Mouse (Mus musculus): ENCODE data around the gene Heatr5a. TPM values are rescaled to one million over a fixed set of nuclear protein-coding genes. Genes with fewer than 3 reads are reported as not detected.

Heatr5a gene
- total RNA-seq, 2 experiments from 2014 or later: 16.7 to 29.0 TPM

DNA sequence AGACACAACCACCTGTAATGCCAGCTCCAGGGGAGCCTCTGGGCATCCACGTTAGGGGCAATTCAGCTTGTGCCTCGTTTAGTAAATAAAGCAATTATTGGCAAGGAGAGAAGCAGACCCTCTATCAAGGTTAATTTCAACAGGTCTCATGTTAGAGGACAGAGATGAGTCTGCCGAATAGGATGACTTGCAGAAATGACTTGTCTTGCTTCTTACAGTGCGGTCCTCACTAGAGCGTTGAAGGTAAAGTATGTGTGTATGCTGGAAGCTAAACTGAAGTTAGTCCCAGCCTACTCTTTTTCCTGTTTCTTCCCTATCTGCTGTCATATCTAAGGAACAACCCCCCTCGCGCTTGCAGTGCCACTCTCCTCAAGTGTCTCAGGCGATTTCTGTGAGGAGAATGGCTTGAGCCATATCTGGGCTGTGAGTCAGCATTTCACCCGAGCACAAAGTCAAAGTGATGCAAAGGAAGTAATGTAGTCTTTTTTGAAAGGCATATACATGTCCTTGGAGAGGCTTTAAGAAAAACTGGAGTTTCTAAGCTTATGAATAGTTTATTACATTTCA lies 27.3 kb upstream of the Heatr5a start:
- Histone ChIP-seq H3K27ac (no peak overlapping the region), H3K4me3 (no peak overlapping the region)
- TF ChIP-seq CTCF (IDR thresholded peaks at IDR 0.05): no peak
- intact Hi-C loops (cut with DNase I): loop anchor here (10.0 kb wide), 1 partner anchor 194 kb away; no protein-coding TSS in a partner anchor
- no peak for DNase-seq

DNA sequence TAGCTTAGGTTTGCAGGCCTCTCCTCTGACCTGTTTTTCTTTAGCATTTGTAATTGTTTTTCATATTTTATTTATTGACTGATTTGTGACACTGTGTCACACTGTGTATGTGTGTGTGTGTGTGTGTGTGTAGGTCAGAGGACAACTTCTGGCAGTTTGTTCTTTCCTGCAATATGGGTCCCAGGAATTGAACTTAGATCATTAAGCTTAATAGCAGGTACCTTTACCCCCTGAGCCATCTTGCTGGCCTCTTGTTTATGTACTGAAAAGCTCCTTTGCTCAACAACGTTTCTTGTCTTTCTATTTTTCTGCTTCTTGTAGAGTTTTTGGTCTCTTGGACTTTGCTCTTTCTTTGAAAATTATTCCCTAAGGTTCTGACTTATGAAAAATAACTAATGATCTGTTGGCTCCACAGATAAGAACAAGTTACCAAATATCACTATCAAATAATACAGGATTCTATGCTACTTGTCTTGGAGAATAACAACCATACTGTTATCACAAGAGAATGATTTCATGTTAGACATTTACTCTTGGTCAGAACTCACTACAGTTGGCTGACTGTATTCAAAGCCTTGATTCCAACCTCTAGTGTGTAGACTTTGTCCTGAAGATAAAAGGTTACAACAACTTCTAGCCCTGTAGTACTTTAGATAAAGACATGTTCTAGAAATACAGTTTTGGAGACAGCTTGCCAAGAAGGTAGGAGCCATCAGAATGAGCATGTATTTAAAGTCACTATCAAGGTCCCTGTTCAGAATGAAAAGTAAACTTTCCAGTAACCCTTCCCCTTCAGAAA lies 24.8 kb upstream of the Heatr5a start:
- H3K4me3 ChIP-seq: no peak overlapping the region
- H3K27ac ChIP-seq: no peak overlapping the region
- TF ChIP-seq CTCF (IDR thresholded peaks at IDR 0.05): no peak
- no peak for DNase-seq
- intact Hi-C loops (cut with DNase I): loop anchor here (10.0 kb wide), 1 partner anchor 191 kb away; no protein-coding TSS in a partner anchor

- DNase-seq: no peak
- Histone ChIP-seq H3K4me3 (peak overlapping the region; percentile 9; the same call in 1 of the 2 replicates), H3K27ac (peak overlapping the region; percentile 87)
- intact Hi-C loops (cut with DNase I): loop anchor here (10.0 kb wide), 1 partner anchor 186 kb away; no protein-coding TSS in a partner anchor
- no peak for TF ChIP-seq CTCF (IDR thresholded peaks at IDR 0.05)
Measured at GRCm38 (mm10) chr12:51990629-51991028, 19.5 kb upstream of the Heatr5a start.

DNA sequence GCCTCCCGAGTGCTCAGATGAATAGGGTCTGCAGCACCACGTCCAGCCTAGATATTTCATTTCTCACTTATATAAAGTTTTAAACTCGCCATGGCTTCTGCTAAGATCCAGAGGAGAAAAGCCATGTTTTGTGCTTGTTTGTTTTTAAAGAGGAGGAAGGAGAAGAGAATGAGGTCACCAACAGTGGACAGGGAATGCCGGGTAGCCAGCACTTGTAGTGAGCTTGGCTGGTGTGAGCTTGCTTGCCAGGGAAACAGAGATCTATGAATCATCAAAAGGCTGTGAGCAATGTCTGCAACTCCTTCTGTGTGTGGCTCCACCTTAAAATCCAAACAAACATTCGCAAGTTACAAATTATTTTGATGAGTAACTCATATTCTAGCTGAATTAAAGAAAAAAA lies 17.4 kb upstream of the Heatr5a start:
- Histone ChIP-seq H3K4me3 (no peak overlapping the region), H3K27ac (peak overlapping the region; percentile 61; the same call in 1 of the 2 replicates)
- no peak for DNase-seq
- no peak for TF ChIP-seq CTCF (IDR thresholded peaks at IDR 0.05)
- intact Hi-C loops (cut with DNase I): no loop called here

DNA sequence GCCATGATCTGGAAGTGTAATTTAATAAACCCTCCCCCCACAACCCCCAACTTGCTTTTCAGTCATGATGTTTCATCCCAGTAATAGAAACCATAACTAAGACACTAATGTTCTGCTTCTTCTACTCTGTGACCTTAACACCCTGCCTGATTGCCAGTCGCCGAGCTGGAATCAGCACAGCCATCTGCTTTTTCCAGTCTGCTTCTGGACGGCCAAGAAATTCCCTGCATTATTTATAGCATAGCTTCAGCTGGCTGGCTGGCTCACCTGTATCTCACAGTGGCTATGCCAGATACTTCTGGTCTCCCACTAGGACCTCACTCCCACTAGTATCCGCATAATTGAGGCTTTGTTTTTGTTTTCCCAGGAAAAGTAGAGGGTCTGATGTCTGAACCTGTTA lies 14.7 kb upstream of the Heatr5a start:
- TF ChIP-seq CTCF (IDR thresholded peaks at IDR 0.05): no peak

GRCm38 (mm10) chr12:51985163-51985748 lies 14.1 kb upstream of the Heatr5a start:
- peak overlapping the region; percentile 85 for H3K27ac ChIP-seq
- intact Hi-C loops (cut with DNase I): no loop called here
- no peak for DNase-seq

More for the DNA sequence above, 14.7 kb upstream of the Heatr5a start:
- Histone ChIP-seq H3K4me3 (no peak overlapping the region), H3K27ac (peak overlapping the region; percentile 85)
- intact Hi-C loops (cut with DNase I): no loop called here
- peak; percentile 75 for DNase-seq

GRCm38 (mm10) chr12:51983625-51984024 lies 12.5 kb upstream of the Heatr5a start:
- Histone ChIP-seq H3K4me3 (no peak overlapping the region), H3K27ac (no peak overlapping the region)
- intact Hi-C loops (cut with DNase I): no loop called here
- no peak for TF ChIP-seq CTCF (IDR thresholded peaks at IDR 0.05)
- DNase-seq: no peak

More at GRCm38 (mm10) chr12:51985163-51985748, 14.1 kb upstream of the Heatr5a start:
- no peak overlapping the region for H3K4me3 ChIP-seq
- TF ChIP-seq CTCF (IDR thresholded peaks at IDR 0.05): no peak

DNA sequence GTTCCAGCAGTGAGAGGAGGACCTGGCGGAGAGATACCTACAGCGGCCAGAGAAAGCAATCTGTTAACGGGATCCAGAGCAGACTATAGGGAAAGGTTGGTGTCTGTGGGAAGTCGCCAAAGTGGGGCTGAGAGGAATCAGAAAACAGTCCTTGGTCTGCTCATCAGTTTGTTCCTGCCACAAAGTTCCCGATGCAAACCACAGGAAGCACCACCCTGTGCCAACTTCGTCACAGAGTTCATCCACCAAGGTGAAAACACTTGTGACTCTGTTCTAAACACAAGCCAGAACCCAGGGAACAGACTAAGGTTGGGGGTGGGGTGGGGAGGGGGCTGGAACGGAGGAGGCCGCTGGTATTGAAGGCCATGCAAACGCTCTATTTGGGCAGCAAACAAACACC lies 5.4 kb upstream of the Heatr5a start:
- DNase-seq: no peak
- Histone ChIP-seq H3K27ac (peak overlapping the region; percentile 71), H3K4me3 (no peak overlapping the region)
- intact Hi-C loops (cut with DNase I): no loop called here
- TF ChIP-seq CTCF (IDR thresholded peaks at IDR 0.05): no peak

DNA sequence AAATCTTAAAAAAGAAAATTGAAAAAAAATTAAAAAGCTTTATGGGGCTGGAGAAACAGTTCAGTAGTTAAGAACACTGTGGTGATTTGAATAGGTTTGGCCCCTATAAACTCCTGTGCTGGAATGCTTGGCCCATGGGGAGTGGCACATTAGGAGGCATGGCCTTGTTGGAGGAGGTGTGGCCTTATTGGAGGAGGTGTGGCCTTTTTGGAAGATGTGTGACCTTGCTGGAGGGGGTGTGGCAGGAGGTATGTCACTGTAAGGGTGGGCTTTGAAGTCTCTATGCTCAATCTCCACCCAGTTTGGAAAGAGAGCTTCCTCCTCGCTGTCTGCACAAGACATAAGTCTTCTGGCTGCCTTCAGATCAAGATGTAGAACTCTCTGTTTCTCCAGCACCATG lies 3.3 kb upstream of the Heatr5a start:
- H3K4me3 ChIP-seq: no peak overlapping the region
- no peak for DNase-seq
- no peak for TF ChIP-seq CTCF (IDR thresholded peaks at IDR 0.05)
- no peak overlapping the region for H3K27ac ChIP-seq
- intact Hi-C loops (cut with DNase I): no loop called here

- TF ChIP-seq CTCF (IDR thresholded peaks at IDR 0.05): peak; percentile 55
- DNase-seq: no peak
- Histone ChIP-seq H3K27ac (peak overlapping the region; percentile 97), H3K4me3 (no peak overlapping the region)
- intact Hi-C loops (cut with DNase I): no loop called here
Measured at GRCm38 (mm10) chr12:51972269-51973065, 1.3 kb upstream of the Heatr5a start.

DNA sequence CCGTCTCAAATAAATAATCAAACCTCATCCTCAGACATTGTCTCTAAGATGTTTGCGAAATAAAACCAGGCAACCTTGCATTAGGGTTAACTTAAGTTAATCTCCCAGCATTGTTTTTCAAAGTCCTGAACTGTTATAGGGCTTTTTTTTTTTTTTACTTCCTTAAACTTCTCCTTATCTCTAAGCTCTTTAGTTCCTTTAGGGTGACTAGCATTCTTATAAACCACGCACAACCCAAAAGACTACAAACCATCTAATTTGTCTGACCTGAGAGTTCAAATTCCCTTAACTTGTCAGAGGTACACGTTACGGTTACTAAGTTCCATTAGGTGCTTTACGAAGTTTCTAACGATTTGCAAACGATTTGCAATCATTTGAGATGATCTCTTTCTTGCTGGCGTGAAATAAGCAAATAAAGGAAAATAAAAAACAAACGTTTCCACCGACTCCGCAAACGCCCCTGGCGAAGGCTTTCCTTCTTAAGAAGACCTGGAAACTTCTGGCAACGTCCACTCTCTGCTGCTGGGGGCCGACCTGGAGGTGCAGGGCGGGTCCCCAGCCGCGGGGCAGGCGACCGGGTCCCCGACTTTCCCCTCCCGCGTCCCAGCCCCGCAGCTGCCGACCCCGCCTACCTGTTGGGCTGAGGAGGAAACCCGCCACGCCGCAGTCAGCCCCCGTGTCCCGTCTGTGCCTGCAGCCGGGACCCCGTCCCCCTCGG lies 610 bp downstream of the Heatr5a start:
- TF ChIP-seq CTCF (IDR thresholded peaks at IDR 0.05): no peak
- Histone ChIP-seq H3K27ac (peak overlapping the region; percentile 97), H3K4me3 (peak overlapping the region; percentile 100)
- DNase-seq: no peak
- intact Hi-C loops (cut with DNase I): loop anchor here (2.0 kb wide), 1 partner anchor 30 kb away; no protein-coding TSS in a partner anchor

DNA sequence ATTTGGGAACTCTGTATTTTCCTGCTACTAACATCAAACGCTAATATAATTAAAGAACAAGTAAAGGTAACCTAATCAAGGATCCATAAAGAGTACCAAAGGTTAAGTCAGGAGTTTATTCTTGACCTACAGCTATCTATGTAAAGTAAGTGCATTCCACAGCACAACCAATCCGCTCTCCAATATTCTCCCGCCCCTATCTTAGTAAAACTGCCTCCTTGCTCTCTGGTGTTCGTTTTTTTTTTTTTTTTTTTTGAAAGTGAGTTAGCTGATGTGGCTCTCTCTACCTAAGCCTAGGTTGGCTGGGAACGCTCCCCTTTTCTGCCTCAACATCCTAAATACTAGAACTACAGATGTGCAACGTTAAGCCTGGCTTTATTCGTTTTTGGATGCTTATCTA lies 1.2 kb downstream of the Heatr5a start:
- no peak for DNase-seq
- TF ChIP-seq CTCF (IDR thresholded peaks at IDR 0.05): no peak
- Histone ChIP-seq H3K4me3 (peak overlapping the region; percentile 100), H3K27ac (peak overlapping the region; percentile 97)
- intact Hi-C loops (cut with DNase I): loop anchor here (2.0 to 10.0 kb wide), 2 partner anchors 31 to 145 kb away; partner anchors contain the start of gene Hectd1
